Mouse (Mus musculus): ENCODE measurements around the gene Gm43518.

- TF ChIP-seq POLR2A (IDR thresholded peaks at IDR 0.05; ENCODE audit: borderline replicate concordance, control insufficient read depth, low read depth, low read length) (no peak), CTCF (IDR thresholded peaks at IDR 0.05; ENCODE audit: control insufficient read depth, insufficient read depth, low read length) (no peak)
These were observed 52.8 kb downstream of the Gm43518 start for GRCm38 (mm10) chr5:123979980-123980369.
